Mouse (Mus musculus) frontal cortex, postnatal 10 days (tissue): Measurements from ENCODE around the gene Tsga10.

Experiments used
- DNase-seq, 2 experiments: peaks; one replicate each; pipeline ENCODE4 v3.0.0; 2022; ENCODE audit warnings: low spot score in 2 of 2, mixed read lengths in 1 of 2

Gene Tsga10

GRCm38 (mm10) chr1:37866286-37866685 is at the start of gene Tsga10:
Tsga10 (minus strand) TSS chr1:37866429.
- no peak for DNase-seq

- DNase-seq: no peak
Observed at GRCm38 (mm10) chr1:37912751-37913150, 46.5 kb upstream of the Tsga10 start.

DNA sequence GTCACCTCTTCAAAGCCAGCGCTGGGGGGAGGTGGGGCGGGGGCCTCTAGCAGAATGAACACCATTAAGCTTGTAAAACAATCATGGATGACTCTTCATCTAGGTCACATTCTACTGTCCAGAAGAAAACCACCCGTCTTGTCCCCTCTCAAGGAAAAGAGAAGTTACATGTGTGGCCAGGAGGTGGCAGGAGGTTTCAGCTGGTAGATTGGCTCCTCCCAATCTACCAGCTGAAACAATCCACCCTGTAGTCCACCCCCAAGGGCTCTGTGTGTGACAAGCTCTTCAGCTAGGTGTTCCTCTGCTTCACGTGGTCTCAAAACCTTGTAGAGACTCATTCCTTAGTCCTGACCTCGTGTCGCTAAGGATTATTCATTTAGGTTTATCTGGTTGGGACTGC is 36.9 kb upstream of the Tsga10 start:
- no peak for DNase-seq

DNA sequence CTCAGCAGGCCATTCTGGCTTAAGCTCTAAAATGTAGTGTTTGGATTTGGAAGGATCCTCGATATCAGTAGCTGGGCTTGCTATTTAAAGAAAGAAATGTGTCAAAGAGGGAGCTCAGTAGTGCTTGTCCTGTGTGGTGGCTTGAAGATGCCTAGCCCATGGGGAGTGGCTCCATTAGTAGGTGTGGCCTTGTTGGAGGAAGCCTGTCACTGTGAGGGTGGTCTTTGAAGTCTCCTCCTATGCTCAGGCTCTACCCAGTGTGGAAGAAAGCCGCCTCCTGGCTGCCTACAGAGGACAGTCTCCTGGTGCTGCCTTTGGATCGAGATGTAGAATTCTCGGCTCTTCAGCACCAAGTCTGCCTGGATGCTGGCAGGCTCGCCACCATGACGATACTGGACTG is 34.1 kb upstream of the Tsga10 start:
- DNase-seq: no peak

- DNase-seq: no peak
Observed at GRCm38 (mm10) chr1:37899816-37900215, 33.6 kb upstream of the Tsga10 start.

GRCm38 (mm10) chr1:37894606-37895005 is 28.4 kb upstream of the Tsga10 start:
- no peak for DNase-seq

DNA sequence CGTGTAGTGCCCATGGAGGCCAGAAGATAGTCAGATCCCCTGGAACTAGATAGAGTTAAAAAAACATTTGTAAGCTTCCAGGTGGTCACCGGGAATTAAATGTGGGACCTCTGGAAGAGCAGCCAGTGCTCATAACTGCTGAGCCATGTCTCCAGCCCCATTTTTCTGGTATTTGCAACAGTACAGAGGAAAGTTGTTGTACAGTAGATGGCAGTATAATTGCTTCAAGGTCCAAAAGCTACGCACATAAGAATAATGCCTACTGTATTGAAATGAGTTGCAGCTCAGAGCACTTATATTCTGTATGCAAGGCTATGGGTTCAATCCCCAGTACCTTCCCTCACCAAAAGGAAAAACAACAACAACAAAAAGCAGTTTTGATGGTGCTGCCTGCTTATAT is 25.2 kb upstream of the Tsga10 start:
- no peak for DNase-seq

- peak; percentile 81 to 88 for DNase-seq
Observed at GRCm38 (mm10) chr1:37890025-37890652, 23.9 kb upstream of the Tsga10 start, which contains the start of the genes Mitd1 and Mrpl30. Mitd1 (minus strand) TSS chr1:37890411. Mrpl30 (plus strand) TSS chr1:37890477.

GRCm38 (mm10) chr1:37889206-37889605 is 23.0 kb upstream of the Tsga10 start:
- DNase-seq: no peak

- DNase-seq: no peak
Observed at GRCm38 (mm10) chr1:37884451-37884850, 18.2 kb upstream of the Tsga10 start.

DNA sequence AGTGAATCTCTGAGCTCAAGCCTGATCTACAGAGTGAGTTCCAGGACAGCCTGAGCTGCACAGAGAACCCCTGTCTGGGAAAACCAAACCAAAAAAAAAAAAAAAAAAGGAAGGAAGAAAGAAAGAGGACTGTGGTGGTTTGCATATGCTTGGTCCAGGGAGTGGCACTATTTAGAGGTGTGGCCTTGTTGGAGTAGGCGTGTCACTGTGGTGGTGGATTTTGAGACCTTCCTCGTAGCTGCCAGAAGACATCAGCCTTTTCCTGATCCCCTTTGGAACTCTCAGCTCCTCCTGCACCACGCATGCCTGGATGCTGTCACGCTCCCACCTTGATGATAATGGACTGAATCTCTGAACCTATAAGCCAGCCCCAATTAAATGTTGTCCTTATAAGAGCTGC is 17.2 kb upstream of the Tsga10 start:
- no peak for DNase-seq

- DNase-seq: no peak
Observed at GRCm38 (mm10) chr1:37877736-37878460, 11.7 kb upstream of the Tsga10 start.

DNA sequence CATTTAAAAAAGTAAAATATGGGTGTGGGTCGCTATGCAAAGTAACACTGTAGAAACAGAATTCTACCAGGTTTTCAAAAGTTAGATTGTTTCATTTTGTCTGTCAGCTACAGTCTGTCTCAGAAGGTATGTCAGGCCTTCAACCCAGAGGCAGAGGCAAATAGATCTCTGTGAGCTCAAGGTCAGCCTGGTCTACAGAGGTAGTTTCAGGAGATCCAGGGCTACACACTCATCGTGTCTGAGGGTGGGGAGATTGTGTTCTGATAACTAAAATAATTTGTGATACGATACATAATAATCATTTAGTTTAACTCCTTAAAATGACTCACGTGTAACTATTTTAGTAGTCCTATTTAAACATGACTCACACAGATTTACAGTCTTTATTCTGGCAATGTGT is 6.9 kb upstream of the Tsga10 start:
- no peak for DNase-seq

- DNase-seq: peak; percentile 74 to 83
Observed at GRCm38 (mm10) chr1:37872131-37873067, 6.2 kb upstream of the Tsga10 start.

- DNase-seq: no peak
Observed at GRCm38 (mm10) chr1:37871704-37872103, 5.5 kb upstream of the Tsga10 start, which contains the start of gene Lipt1. Lipt1 (plus strand) TSS chr1:37871738.

GRCm38 (mm10) chr1:37869362-37869761 is 3.1 kb upstream of the Tsga10 start:
- DNase-seq: no peak

GRCm38 (mm10) chr1:37868640-37869039 is 2.4 kb upstream of the Tsga10 start:
- no peak for DNase-seq

DNA sequence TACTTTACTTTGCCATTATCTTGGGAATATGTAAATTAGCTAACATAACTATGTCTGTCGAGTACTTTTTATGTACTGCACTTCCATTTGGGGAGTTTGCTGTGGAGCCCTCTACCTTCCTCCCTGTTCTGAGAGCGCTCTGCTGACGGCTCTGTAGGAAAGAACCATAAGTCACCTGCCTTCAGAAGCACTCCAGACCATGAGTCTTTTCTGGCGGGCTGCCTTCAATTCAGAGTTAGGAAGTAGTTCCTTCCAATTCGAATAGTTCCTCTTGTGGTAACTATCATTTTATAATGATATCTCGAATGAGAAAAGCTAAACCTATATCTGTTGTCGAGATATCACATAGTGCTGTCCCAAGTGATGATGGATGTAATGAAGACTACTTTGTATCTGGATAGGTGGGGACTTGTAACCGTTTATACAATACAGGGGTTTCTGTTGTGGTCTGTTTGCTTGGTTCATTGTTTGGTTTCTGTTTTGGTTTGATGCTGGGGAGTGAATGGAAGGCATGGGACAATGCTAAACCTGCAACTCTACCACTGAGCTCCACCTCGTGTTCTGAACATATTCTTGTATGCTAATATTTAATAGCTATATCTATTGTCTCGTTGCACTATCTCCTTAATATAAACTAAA is 1.6 kb upstream of the Tsga10 start:
- DNase-seq: no peak

GRCm38 (mm10) chr1:37867056-37867455 is 827 bp upstream of the Tsga10 start:
- no peak for DNase-seq

DNA sequence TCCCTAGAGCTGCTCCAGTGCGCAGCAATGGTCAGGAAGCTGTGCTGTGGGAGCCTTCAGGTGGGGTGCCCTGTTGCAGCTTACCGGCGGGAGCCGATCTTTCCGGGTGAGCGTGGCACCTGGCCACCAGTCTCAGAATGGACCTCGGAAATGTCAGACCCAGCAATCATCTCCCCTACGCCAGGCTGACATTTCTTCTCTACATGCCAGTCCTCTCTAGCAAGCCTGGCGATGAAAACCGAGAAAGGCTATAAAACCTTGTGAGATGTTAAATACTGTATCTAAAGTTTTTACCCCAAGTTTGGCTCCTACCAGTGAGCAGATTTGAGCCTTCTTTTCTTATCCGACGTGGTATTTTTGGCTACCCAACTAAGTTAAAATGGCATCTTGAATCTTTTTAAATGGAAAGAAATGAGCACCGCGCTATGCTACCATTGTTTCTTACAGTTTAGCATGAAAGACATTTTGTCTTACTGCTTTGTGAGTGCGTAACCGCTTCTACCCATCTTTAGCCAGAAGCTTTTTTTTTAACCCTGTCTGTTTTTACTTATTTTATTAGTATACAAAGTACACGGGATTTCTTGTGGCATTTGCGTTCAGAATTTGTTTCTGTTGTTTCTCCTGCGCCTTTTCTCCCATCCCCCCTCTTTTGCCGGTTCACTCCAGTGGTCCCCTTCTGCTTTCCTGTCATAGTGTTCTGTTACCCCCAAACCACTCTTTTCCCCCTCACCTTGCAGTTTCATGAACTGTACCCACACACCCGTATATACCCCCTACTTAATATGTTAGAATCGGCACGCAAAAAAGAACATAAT is 621 bp downstream of the Tsga10 start:
- no peak for DNase-seq
